Mouse (Mus musculus) stomach, embryonic 15.5 days (tissue): Measurements from ENCODE around the gene Enc1. TPM values are rescaled to one million over a fixed set of nuclear protein-coding genes. Genes with fewer than 3 reads are reported as not detected.

Experiments
- ATAC-seq: fragments of 200-750 bp; cut with Nextera tagmentation; 2 replicates; pipeline ENCODE4 v1.8.0; 2017; ENCODE audit warnings: low read depth, moderate number of reproducible peaks, moderate TSS enrichment; ENCODE audit not compliant: insufficient read depth, low FRiP score
- H3K27ac ChIP-seq: fragments of 300-500 bp; sonication (generic); 2 replicates; pipeline ENCODE4 v1.5.1; 2015; ENCODE audit warnings: mild to moderate bottlenecking, inconsistent platforms
- H3K27me3 ChIP-seq: fragments of 300-500 bp; sonication (generic); replicated peaks from 2 replicates; pipeline ENCODE4 v1.6.1; 2015; ENCODE audit warnings: inconsistent platforms
- H3K36me3 ChIP-seq: fragments of 300-500 bp; sonication (generic); 2 replicates; pipeline ENCODE4 v1.6.1; 2015; ENCODE audit warnings: inconsistent platforms
- H3K4me1 ChIP-seq: fragments of 300-500 bp; sonication (generic); 2 replicates; pipeline ENCODE4 v1.6.1; 2015; ENCODE audit warnings: inconsistent platforms
- H3K4me2 ChIP-seq: fragments of 300-500 bp; sonication (generic); 2 replicates; pipeline ENCODE4 v1.6.1; 2015; ENCODE audit warnings: mild to moderate bottlenecking, inconsistent platforms
- H3K4me3 ChIP-seq: fragments of 300-500 bp; sonication (generic); replicated peaks from 2 replicates; pipeline ENCODE4 v1.5.1; 2015; ENCODE audit warnings: inconsistent platforms
- H3K9ac ChIP-seq: fragments of 300-500 bp; sonication (generic); 2 replicates; pipeline ENCODE4 v1.6.1; 2015; ENCODE audit warnings: inconsistent platforms
- H3K9me3 ChIP-seq: fragments of 300-500 bp; sonication (generic); 2 replicates; pipeline ENCODE4 v1.6.1; 2016; ENCODE audit warnings: inconsistent platforms
- WGBS: fragments of 180-500 bp; shearing (Covaris S2); methylation state at CpG from one replicate; pipeline ENCODE4 v1.1.7; 2015; 5-methylcytosine and 5-hydroxymethylcytosine counted together
- polyA plus RNA-seq: library from polyadenylated mRNA; unstranded; fragments of >200 nt; fragmentation: Nextera tagmentation; extraction: Ambion mirVana; gene quantifications from 2 replicates; pipeline ENCODE4 v1.2.1, GENCODE M21; 2015

Enc1 gene
- polyA plus RNA-seq, 1 experiment from 2014 or later: 7.2 TPM

- H3K9ac ChIP-seq: no peak overlapping the region
- H3K9me3 ChIP-seq: no peaks in the 10 kb centered on the region
- no peaks in the 10 kb centered on the region for H3K36me3 ChIP-seq
- WGBS: 72% methylated on average over 2 of the region's 2 CpGs
- H3K4me3 ChIP-seq: no peak overlapping the region
- H3K4me2 ChIP-seq: no peak overlapping the region
- no peak for ATAC-seq
- H3K27me3 ChIP-seq: no peaks in the 10 kb centered on the region
- H3K27ac ChIP-seq: no peak overlapping the region
- H3K4me1 ChIP-seq: no peaks in the 10 kb centered on the region
Measured at GRCm38 (mm10) chr13:97233092-97233491, 7.8 kb upstream of the Enc1 start.

DNA sequence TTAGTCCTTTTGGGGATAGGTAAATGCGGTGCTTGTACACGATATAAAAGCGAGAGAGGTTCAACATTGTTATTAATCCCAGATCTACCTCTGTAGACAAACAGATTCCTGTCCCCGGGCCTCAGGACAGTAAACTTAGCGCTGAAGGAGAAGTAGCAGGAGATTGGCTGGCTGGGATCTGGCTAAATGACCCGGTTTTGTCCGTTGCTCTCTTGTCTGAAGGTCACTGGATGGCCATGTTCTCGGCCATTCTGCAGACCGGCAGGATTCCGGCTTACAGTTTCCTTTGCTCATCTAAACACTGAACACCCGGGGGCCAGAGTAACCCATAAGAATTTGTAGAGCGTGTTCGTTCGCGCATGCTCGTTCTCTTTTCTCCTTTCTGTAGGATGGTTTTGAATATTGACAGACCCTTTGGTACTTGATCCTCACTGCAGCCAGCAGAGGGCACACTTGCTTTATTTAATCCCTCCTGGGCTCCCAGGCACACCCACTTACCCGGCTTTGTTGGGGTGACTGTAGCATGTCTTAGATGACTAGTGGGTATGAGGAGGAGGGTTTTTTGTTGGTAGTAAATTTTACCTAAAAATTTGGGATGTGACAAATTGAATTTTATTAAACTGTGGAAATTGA lies 6.0 kb upstream of the Enc1 start:
- no peaks in the 10 kb centered on the region for H3K4me1 ChIP-seq
- H3K9ac ChIP-seq: no peak overlapping the region
- H3K36me3 ChIP-seq: no peaks in the 10 kb centered on the region
- H3K27ac ChIP-seq: no peak overlapping the region
- 19% methylated on average over 17 of the region's 17 CpGs for WGBS
- peak overlapping the region; percentile 32 for H3K4me3 ChIP-seq
- no peaks in the 10 kb centered on the region for H3K9me3 ChIP-seq
- no peaks in the 10 kb centered on the region for H3K27me3 ChIP-seq
- peak overlapping the region; percentile 43 for H3K4me2 ChIP-seq
- no peak for ATAC-seq

DNA sequence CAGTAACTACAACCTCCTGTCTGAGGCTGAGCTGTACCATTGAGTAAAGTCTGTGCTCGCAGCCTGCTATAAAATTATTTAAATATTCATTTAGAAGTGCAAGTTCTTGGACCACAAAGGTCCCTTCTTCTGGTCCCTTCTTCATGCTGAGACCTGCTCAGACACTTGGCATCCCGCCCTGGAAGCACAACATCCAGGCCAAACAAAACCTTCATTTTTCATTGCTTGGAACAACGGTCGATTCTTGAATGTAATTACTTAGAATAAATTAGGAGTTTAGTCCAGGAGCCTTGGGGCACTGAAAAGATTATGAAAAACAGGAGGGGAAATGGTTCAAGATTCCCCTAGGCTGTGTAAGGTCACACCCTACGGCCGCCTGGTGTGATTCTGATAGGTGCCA lies 5.0 kb upstream of the Enc1 start:
- 57% methylated on average over 6 of the region's 6 CpGs for WGBS
- H3K27ac ChIP-seq: no peak overlapping the region

DNA sequence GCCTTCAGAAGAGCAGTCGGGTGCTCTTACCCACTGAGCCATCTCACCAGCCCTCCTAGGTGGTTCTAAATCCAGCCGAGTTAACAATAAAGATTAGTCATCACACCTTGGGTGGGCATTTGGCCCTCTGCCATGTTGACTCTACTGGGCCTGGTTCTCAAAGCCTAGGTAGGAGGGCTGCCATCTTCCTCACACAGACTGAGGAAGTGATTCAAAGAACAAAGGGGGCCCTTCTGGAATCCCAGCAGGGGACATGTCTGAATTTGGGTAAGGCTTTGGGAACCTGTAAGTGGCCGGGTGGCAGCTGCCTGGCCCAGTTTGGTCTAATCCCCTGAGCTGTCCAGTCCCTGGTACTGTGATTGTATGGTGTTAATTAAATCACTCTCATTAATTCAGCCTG lies 3.2 kb upstream of the Enc1 start:
- no peak overlapping the region for H3K9ac ChIP-seq
- 0 out of 2 replicates have a peak, but pooled peaks cover 5% of the 10 kb centered on the region for H3K4me1 ChIP-seq
- H3K9me3 ChIP-seq: no peaks in the 10 kb centered on the region
- H3K27ac ChIP-seq: peak overlapping the region; percentile 55
- no peak for ATAC-seq
- no peaks in the 10 kb centered on the region for H3K27me3 ChIP-seq
- H3K4me3 ChIP-seq: no peak overlapping the region
- 59% methylated on average over 3 of the region's 3 CpGs for WGBS
- no peak overlapping the region for H3K4me2 ChIP-seq
- H3K36me3 ChIP-seq: no peaks in the 10 kb centered on the region

More for the DNA sequence above, 5.0 kb upstream of the Enc1 start:
- H3K4me1 ChIP-seq: 0 out of 2 replicates have a peak, but pooled peaks cover 5% of the 10 kb centered on the region
- H3K27me3 ChIP-seq: no peaks in the 10 kb centered on the region
- H3K9ac ChIP-seq: no peak overlapping the region
- no peak overlapping the region for H3K4me3 ChIP-seq
- no peaks in the 10 kb centered on the region for H3K9me3 ChIP-seq
- no peaks in the 10 kb centered on the region for H3K36me3 ChIP-seq
- no peak for ATAC-seq
- no peak overlapping the region for H3K4me2 ChIP-seq

GRCm38 (mm10) chr13:97238181-97238981 lies 2.5 kb upstream of the Enc1 start:
- no peak for ATAC-seq
- no peak overlapping the region for H3K4me3 ChIP-seq
- WGBS: 45% methylated on average over 16 of the region's 16 CpGs
- no peaks in the 10 kb centered on the region for H3K36me3 ChIP-seq
- H3K9ac ChIP-seq: no peak overlapping the region
- no peak overlapping the region for H3K4me2 ChIP-seq
- H3K27me3 ChIP-seq: no peaks in the 10 kb centered on the region
- no peaks in the 10 kb centered on the region for H3K9me3 ChIP-seq
- H3K27ac ChIP-seq: peak overlapping the region; percentile 93; the same call in 1 of the 2 replicates
- peaks cover 12% of the 10 kb centered on the region for H3K4me1 ChIP-seq

GRCm38 (mm10) chr13:97239343-97240180 lies 1.3 kb upstream of the Enc1 start:
- H3K36me3 ChIP-seq: no peaks in the 10 kb centered on the region
- peak overlapping the region; percentile 93 for H3K27ac ChIP-seq
- H3K4me3 ChIP-seq: no peak overlapping the region
- 6% methylated on average over 23 of the region's 23 CpGs for WGBS
- H3K9ac ChIP-seq: no peak overlapping the region
- peaks cover 23% of the 10 kb centered on the region for H3K4me1 ChIP-seq
- no peak for ATAC-seq
- H3K9me3 ChIP-seq: no peaks in the 10 kb centered on the region
- H3K27me3 ChIP-seq: no peaks in the 10 kb centered on the region
- H3K4me2 ChIP-seq: peak overlapping the region; percentile 83

DNA sequence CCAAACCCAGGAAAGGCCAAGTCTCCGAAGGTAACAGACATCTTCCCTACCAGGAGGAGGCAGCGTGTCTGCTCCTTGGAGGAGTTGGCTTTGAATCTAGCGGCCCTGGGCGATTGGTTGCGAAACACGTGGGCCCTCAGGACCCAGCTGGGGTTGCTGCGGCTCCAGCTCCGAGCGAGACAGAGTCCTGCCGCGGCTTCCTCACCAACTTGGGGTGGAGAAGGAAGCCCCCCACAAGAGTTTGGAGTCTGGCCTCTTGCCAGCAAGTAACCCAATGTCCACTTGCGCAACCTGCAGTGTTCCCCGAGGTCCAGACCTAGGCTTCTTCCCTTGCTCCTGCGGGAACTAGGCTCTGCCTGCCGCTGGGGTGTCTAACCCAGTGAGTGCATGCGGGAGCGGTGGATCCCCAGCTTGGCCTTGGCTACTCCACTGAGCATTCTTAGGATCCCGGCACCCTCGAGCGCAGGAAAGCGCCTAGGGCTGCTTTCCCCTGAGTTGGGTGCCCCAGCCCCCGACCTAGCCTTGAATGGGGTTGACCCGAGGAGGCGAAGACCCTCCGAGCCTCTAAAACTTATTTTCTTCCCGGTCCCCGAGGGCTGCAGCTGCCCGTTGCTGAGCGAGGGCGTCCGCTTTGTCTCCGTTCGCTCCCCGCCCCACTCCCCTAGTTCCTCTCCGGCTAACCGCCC lies 483 bp upstream of the Enc1 start:
- Histone ChIP-seq H3K27ac (peak overlapping the region; percentile 93), H3K27me3 (no peaks in the 10 kb centered on the region), H3K36me3 (peaks cover 6% of the 10 kb centered on the region), H3K9me3 (no peaks in the 10 kb centered on the region), H3K4me1 (peaks cover 27% of the 10 kb centered on the region), H3K4me3 (peak overlapping the region; percentile 71), H3K4me2 (peak overlapping the region; percentile 83), H3K9ac (peak overlapping the region; percentile 53; the same call in 1 of the 2 replicates)
- peak; percentile 38 for ATAC-seq
- under 1% methylated on average over 35 of the region's 36 CpGs for WGBS

DNA sequence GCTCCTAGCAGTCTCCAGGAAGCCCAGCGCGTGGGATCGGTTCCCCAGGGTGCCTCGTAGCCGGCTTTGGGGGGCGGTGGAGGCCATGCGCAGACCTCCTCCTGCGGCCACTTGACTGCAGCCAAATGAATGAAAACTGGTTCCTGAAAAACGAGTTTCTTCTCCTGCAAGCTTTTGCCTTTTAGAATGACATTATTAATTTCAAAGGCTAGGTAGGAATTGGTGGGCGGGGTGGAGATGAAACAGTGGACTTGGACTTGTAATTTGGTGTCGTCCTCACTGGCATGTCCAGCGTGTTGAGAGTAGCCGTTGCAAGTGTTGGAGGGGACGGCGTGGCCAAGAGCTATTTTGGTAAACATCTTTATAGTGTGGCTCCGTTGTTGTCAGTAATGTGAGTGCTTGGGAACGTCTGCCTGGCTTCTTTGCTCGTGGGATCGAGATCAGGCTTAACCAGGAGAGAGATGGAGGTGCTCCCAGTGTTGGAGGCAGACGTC lies 929 bp downstream of the Enc1 start:
- WGBS: under 1% methylated on average over 20 of the region's 20 CpGs
- peak overlapping the region; percentile 93 for H3K27ac ChIP-seq
- H3K27me3 ChIP-seq: no peaks in the 10 kb centered on the region
- H3K9me3 ChIP-seq: no peaks in the 10 kb centered on the region
- peak overlapping the region; percentile 71 for H3K4me3 ChIP-seq
- peak overlapping the region; percentile 83 for H3K4me2 ChIP-seq
- peaks cover 31% of the 10 kb centered on the region for H3K4me1 ChIP-seq
- peaks cover 19% of the 10 kb centered on the region for H3K36me3 ChIP-seq
- no peak for ATAC-seq
- peak overlapping the region; percentile 87 for H3K9ac ChIP-seq

DNA sequence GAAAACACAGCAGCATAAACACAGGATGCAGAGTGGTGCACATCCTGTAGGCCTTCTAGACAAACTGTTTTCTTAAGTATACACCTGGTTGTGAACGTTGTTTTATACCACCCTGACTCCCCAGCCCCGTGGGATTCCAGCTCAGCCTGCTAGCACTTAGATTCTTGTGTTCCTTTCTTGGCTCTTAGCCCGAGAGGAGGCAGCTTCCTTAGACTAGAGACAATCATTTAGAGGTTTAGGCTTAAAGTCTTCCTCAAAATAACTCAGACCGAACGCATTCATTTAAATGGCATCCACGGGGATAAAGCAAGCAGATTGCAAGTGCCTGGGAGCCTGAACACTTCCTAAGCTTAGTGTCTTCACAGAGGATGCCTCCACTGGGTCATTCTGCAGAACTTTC lies 1.8 kb downstream of the Enc1 start:
- 7% methylated on average over 6 of the region's 6 CpGs for WGBS
- Histone ChIP-seq H3K27me3 (no peaks in the 10 kb centered on the region), H3K4me1 (peaks cover 31% of the 10 kb centered on the region), H3K9me3 (no peaks in the 10 kb centered on the region), H3K4me2 (peak overlapping the region; percentile 83), H3K9ac (0 out of 2 replicates have a peak overlapping the region, but pooled peaks have one; percentile 8), H3K27ac (no peak overlapping the region), H3K4me3 (peak overlapping the region; percentile 71), H3K36me3 (peaks cover 25% of the 10 kb centered on the region)
- no peak for ATAC-seq

DNA sequence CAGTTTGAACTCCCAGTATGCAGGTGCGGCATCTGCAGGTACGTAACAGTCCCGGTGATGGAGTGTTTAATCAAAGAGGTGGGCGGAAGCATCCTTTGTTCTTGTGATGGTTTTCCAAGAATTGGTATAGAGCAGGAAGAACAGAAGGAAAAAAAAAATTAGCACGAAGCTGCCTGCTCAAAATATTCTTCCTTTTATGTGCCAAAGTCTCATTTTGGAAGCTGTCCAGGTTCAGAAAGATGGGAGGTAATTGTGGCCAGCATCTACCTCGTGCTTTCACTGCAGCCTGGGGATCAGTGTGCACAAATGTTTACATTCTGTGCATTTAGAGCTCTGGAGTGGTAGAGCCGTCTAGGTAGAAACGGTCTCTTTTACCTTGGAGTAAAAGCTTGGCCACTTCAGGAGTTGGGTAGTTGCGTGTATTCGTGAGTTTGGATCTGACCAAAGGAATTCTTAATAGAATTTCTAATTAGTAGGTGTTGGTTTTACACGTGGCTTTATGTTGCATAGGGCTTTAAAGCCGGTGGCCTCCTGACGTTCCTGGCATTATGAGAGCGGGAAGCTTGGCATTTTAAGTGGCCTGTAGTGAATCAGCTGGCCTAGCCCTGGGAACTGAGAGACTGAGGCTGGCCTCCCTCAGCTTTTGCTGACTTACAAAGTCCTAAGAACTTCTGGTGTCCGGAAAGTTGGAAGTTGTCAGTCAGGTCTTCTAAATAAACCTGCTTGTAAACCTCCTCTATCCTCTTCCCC lies 3.2 kb downstream of the Enc1 start:
- no peak for ATAC-seq
- H3K27ac ChIP-seq: no peak overlapping the region
- H3K36me3 ChIP-seq: peaks cover 25% of the 10 kb centered on the region
- H3K4me1 ChIP-seq: peaks cover 45% of the 10 kb centered on the region
- no peaks in the 10 kb centered on the region for H3K9me3 ChIP-seq
- 37% methylated on average over 15 of the region's 15 CpGs for WGBS
- H3K27me3 ChIP-seq: no peaks in the 10 kb centered on the region
- peak overlapping the region; percentile 83 for H3K4me2 ChIP-seq
- peak overlapping the region; percentile 71 for H3K4me3 ChIP-seq
- no peak overlapping the region for H3K9ac ChIP-seq

GRCm38 (mm10) chr13:97244712-97245105 lies 3.8 kb downstream of the Enc1 start:
- peak overlapping the region; percentile 83 for H3K4me2 ChIP-seq
- no peak overlapping the region for H3K9ac ChIP-seq

More at GRCm38 (mm10) chr13:97244712-97245105, 3.8 kb downstream of the Enc1 start:
- no peak for ATAC-seq
- Histone ChIP-seq H3K4me3 (no peak overlapping the region), H3K27ac (no peak overlapping the region), H3K36me3 (peaks cover 25% of the 10 kb centered on the region), H3K9me3 (no peaks in the 10 kb centered on the region), H3K4me1 (peaks cover 50% of the 10 kb centered on the region), H3K27me3 (no peaks in the 10 kb centered on the region)
- 77% methylated on average over 11 of the region's 11 CpGs for WGBS
